Mouse (Mus musculus) right cerebral cortex, postnatal 10 days (tissue): ENCODE results near the gene Elmo1.

Source experiments
- DNase-seq, 2 experiments: peaks; one replicate each; pipeline ENCODE4 v3.0.0; 2021; ENCODE audit warnings: low spot score in 2 of 2

Gene Elmo1

DNA sequence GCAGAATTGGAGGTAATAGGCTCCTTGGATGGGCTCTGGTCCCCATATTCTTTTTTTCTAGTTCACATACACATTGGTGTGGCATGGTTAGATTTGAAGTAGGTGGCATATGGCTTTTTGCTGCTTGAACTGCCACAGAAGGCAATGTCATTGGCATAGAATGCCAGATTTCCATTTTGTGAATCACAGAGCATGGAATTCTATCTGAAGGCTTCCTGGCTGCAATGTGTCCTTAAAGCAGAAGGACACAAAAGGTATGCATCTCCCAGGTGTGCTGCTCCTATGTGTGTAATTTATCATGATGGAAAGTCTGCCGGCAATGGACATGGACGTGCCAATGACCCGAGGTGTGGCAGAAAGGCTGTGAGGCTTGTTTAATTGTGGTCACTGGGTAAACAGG lies 371.2 kb downstream of the Elmo1 start:
- DNase-seq, result no peak

DNA sequence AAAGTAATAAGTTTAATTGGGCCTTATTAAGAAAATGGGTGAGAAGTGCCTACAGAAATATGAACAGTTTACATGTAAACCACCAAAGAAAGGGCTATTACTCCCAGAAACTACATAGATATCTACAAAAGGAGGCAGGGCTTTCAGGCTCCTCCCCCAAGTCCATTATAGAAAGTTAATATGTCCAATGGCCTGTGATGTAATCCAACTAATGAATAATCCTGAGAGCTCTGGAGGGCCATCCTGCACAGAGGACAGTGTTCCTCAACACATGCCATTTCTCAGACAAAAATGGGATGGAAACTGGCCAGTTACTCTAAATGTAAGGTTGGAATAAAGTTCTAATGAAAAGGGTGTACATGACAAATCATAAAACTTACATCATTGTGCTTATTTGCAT lies 373.8 kb downstream of the Elmo1 start:
- DNase-seq, result no peak

- no peak for DNase-seq
Observed at GRCm38 (mm10) chr13:20467381-20467780, 377.0 kb downstream of the Elmo1 start.

GRCm38 (mm10) chr13:20471732-20472131 lies 381.3 kb downstream of the Elmo1 start:
- peak; percentile 91 to 93 for DNase-seq

DNA sequence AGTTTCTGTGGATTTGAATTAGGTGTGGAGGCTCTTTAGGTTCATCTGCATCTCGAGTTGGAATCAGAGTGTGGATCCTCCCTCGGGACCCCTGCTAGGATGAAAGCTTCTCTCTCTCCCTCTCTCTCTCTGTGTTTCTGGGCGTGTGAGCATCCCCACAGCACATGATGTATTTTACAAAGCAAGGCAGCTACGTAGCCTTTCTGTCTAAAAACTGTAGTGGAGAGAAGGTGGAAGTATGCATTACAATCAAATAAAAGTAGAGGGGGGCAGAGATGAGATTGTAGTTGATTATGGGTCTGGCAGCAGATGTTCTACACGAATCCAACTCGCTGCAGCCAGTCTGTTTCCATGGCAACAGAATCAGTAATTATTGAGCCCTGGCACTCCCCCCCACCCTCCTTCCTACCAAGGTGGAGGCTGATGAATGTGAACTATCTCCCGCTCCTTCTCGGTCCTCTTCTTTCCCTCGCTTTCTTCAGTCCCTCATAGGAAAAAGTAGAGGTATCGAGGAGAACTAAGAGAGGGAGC lies 382.0 kb downstream of the Elmo1 start:
- DNase-seq, result peak; percentile 77 to 81

GRCm38 (mm10) chr13:20472891-20473539 lies 382.6 kb downstream of the Elmo1 start:
- peak; percentile 78 to 84 for DNase-seq

- DNase-seq, result peak in 1 of 2 experiments; percentile 34
Observed at GRCm38 (mm10) chr13:20473641-20474078, 383.3 kb downstream of the Elmo1 start.

GRCm38 (mm10) chr13:20474600-20474999 lies 384.2 kb downstream of the Elmo1 start:
- DNase-seq, result no peak

DNA sequence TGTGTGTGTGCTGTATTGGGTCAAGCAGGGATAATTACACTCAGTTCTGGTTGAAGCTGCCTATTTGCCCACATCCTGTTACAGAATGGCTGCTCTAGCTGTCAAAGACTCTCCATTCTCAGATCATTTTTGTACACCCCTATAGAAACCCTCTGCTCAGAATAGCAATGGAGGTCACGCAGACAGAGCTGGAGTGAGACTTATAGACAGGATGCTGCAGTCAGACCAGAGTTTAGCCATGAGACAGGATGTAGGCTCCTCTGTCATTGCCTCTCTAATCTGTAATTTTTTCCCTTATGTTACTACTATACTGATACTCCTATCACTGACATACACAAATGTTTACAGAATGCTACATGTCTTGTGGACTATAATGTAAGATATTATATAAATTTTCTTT lies 391.4 kb downstream of the Elmo1 start:
- no peak for DNase-seq

- DNase-seq, result no peak
Observed at GRCm38 (mm10) chr13:20489110-20489509, 398.7 kb downstream of the Elmo1 start.

- no peak for DNase-seq
Observed at GRCm38 (mm10) chr13:20489698-20490417, 399.5 kb downstream of the Elmo1 start.

GRCm38 (mm10) chr13:20490860-20491594 lies 400.6 kb downstream of the Elmo1 start:
- DNase-seq, result no peak

GRCm38 (mm10) chr13:20491666-20492065 lies 401.3 kb downstream of the Elmo1 start:
- DNase-seq, result no peak

- DNase-seq, result peak in 1 of 2 experiments; percentile 59
Observed at GRCm38 (mm10) chr13:20494047-20494739, 403.8 kb downstream of the Elmo1 start.

GRCm38 (mm10) chr13:20501923-20502322 lies 411.5 kb downstream of the Elmo1 start:
- DNase-seq, result no peak

DNA sequence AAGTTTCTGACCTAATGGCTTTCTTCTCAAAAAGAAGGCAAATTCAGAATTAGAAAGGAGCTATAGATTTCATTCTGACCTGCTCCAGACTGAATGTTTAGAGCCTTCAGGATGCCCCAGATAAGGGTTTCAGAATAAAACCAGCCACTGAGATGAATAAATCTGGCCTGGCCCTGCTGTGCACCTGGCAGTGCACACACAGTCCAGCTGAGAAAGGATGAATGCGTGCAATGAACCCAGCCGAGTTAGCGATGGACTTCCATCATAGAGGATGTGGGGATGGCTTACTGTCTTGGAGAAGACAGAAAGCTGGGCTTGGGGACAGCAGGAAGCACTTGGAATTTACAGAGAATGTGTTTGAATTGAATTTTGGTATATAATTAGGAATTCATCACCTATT lies 413.0 kb downstream of the Elmo1 start:
- no peak for DNase-seq

DNA sequence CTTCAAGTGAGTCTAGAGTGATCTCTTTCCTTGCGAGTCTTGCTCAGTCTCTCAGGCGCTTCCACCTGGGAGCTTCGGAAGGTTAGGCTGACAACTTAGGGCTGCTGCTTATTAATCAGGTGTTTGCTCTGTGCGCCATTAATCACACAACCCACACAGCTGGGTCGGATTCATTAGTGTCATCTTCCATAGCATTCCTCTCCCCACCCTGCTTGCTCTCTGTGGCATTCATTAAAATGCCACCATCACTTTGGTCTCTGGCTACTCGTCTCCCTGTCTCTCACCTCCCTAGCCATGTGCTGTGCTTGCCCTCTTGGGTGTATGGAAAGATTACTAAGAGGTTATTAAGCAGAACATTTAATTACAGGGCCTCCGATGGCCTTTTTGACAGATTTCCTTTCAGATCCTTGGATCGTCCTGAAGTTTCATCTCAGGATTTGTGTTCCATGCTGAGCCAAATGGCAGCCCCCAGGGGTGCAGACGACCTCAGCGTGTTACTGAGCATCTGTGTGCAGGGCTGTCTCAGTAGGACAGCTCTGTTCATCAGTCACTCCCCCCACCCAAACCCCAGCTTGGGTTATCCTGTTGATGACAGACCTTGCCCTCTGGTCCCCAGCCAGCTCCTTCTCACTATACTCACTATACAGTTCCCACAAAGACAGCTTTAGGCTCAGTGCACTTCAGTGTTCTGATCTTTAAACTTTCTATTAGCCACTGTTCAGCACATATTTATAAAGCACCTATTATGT lies 417.2 kb downstream of the Elmo1 start:
- no peak for DNase-seq

- no peak for DNase-seq
Observed at GRCm38 (mm10) chr13:20511026-20511425, 420.6 kb downstream of the Elmo1 start.

- DNase-seq, result peak; percentile 47 to 57
Observed at GRCm38 (mm10) chr13:20512317-20513240, 422.2 kb downstream of the Elmo1 start.

DNA sequence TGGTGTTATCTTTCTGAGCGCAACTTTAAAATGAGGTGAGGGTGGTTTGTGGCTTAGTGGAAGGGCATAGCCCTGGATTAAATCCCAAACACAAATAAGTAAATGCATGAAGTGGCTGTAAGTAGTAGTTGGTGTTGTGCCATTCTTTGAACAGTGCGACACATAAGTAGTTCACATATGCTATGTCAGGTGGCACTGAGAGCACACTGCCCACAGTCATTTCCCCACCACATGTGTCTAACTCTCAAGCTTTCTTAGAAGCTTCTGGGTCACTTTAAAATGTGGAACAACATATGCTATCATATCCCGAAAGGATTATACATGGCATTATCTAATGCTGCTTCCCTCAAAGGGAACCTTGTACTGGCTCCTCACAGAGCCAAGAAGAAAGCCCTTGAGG lies 424.3 kb downstream of the Elmo1 start:
- no peak for DNase-seq
